Mouse (Mus musculus): ENCODE measurements around the gene Atf6. TPM values are rescaled to one million over a fixed set of nuclear protein-coding genes. Genes with fewer than 3 reads are reported as not detected.

Atf6 gene
- polyA plus RNA-seq, 1 experiment from 2014 or later: 9.7 TPM

- ATAC-seq (replicated peaks; ENCODE audit: low FRiP score, low TSS enrichment, low read depth): no peak
- Histone ChIP-seq H3K9me3 (ENCODE audit: control insufficient read depth, low read length) (no peaks in the 10 kb centered on the region), H3K4me2 (ENCODE audit: low read length) (no peak overlapping the region), H3K9ac (ENCODE audit: low read length) (no peak overlapping the region), H3K27me3 (replicated peaks; ENCODE audit: control insufficient read depth, insufficient read depth, low read length) (no peaks in the 10 kb centered on the region), H3K27ac (ENCODE audit: low read depth) (no peak overlapping the region), H3K36me3 (ENCODE audit: control insufficient read depth, insufficient read depth, low read length) (0 out of 2 replicates have a peak, but pooled peaks cover 5% of the 10 kb centered on the region), H3K4me1 (replicated peaks; ENCODE audit: control insufficient read depth, insufficient read depth, low read length) (no peaks in the 10 kb centered on the region), H3K4me3 (ENCODE audit: low read depth, low read length) (no peak overlapping the region)
- 58% methylated on average over 13 of the region's 13 CpGs for WGBS
- no peak for DNase-seq (ENCODE audit: low spot score)
Measured at GRCm38 (mm10) chr1:170657643-170658314, 209.8 kb downstream of the Atf6 start.

GRCm38 (mm10) chr1:170657228-170657521, 210.4 kb downstream of the Atf6 start:
- Histone ChIP-seq H3K36me3 (ENCODE audit: control insufficient read depth, insufficient read depth, low read length) (no peaks in the 10 kb centered on the region), H3K9ac (ENCODE audit: low read length) (no peak overlapping the region), H3K27ac (ENCODE audit: low read depth) (no peak overlapping the region), H3K27me3 (replicated peaks; ENCODE audit: control insufficient read depth, insufficient read depth, low read length) (no peaks in the 10 kb centered on the region), H3K4me3 (ENCODE audit: low read depth, low read length) (no peak overlapping the region), H3K4me1 (replicated peaks; ENCODE audit: control insufficient read depth, insufficient read depth, low read length) (no peaks in the 10 kb centered on the region), H3K9me3 (ENCODE audit: control insufficient read depth, low read length) (no peaks in the 10 kb centered on the region), H3K4me2 (ENCODE audit: low read length) (no peak overlapping the region)
- no peak for DNase-seq (ENCODE audit: low spot score)
- WGBS: 49% methylated on average over 2 of the region's 2 CpGs
- ATAC-seq (replicated peaks; ENCODE audit: low FRiP score, low TSS enrichment, low read depth): no peak

- WGBS: 77% methylated on average over 11 of the region's 11 CpGs
- Histone ChIP-seq H3K4me1 (replicated peaks; ENCODE audit: control insufficient read depth, insufficient read depth, low read length) (0 out of 2 replicates have a peak, but pooled peaks cover 2% of the 10 kb centered on the region), H3K27me3 (replicated peaks; ENCODE audit: control insufficient read depth, insufficient read depth, low read length) (no peaks in the 10 kb centered on the region), H3K4me3 (ENCODE audit: low read depth, low read length) (no peak overlapping the region), H3K9ac (ENCODE audit: low read length) (no peak overlapping the region), H3K9me3 (ENCODE audit: control insufficient read depth, low read length) (no peaks in the 10 kb centered on the region), H3K36me3 (ENCODE audit: control insufficient read depth, insufficient read depth, low read length) (no peaks in the 10 kb centered on the region), H3K4me2 (ENCODE audit: low read length) (no peak overlapping the region), H3K27ac (ENCODE audit: low read depth) (no peak overlapping the region)
- ATAC-seq (replicated peaks; ENCODE audit: low FRiP score, low TSS enrichment, low read depth): no peak
- no peak for DNase-seq (ENCODE audit: low spot score)
Measured at GRCm38 (mm10) chr1:170656518-170657227, 210.9 kb downstream of the Atf6 start.

- WGBS: 59% methylated on average over 5 of the region's 5 CpGs
- DNase-seq (ENCODE audit: low spot score): no peak
- no peak for ATAC-seq (replicated peaks; ENCODE audit: low FRiP score, low TSS enrichment, low read depth)
Measured at GRCm38 (mm10) chr1:170655280-170655917, 212.2 kb downstream of the Atf6 start.

More at GRCm38 (mm10) chr1:170655280-170655917, 212.2 kb downstream of the Atf6 start:
- Histone ChIP-seq H3K4me2 (ENCODE audit: low read length) (no peak overlapping the region), H3K36me3 (ENCODE audit: control insufficient read depth, insufficient read depth, low read length) (0 out of 2 replicates have a peak, but pooled peaks cover 5% of the 10 kb centered on the region), H3K4me3 (ENCODE audit: low read depth, low read length) (no peak overlapping the region), H3K4me1 (replicated peaks; ENCODE audit: control insufficient read depth, insufficient read depth, low read length) (0 out of 2 replicates have a peak, but pooled peaks cover 7% of the 10 kb centered on the region), H3K9ac (ENCODE audit: low read length) (no peak overlapping the region), H3K9me3 (ENCODE audit: control insufficient read depth, low read length) (no peaks in the 10 kb centered on the region), H3K27ac (ENCODE audit: low read depth) (no peak overlapping the region), H3K27me3 (replicated peaks; ENCODE audit: control insufficient read depth, insufficient read depth, low read length) (no peaks in the 10 kb centered on the region)

Other genes with a start within 250 kb of the Atf6 start
- 22.4 and 28.3 TPM in 2 replicates for gene Olfml2b, start 223.2 kb downstream of the Atf6 start, polyA plus RNA-seq (2014; fragmentation: Nextera tagmentation; extraction: Ambion mirVana)
- gene Gm26620, start 17.3 kb upstream of the Atf6 start, polyA plus RNA-seq (2014; fragmentation: Nextera tagmentation; extraction: Ambion mirVana): 1.1 and 1.8 TPM in 2 replicates
- gene Dusp12, start 17.8 kb upstream of the Atf6 start, polyA plus RNA-seq (2014; fragmentation: Nextera tagmentation; extraction: Ambion mirVana): 52.7 and 53.5 TPM in 2 replicates
- gene Fcrlb, start 45.2 kb upstream of the Atf6 start, polyA plus RNA-seq (2014; fragmentation: Nextera tagmentation; extraction: Ambion mirVana): not detected in 2 replicates
- gene Fcrla, start 59.8 kb upstream of the Atf6 start, polyA plus RNA-seq (2014; fragmentation: Nextera tagmentation; extraction: Ambion mirVana): not detected in 2 replicates
- gene Fcgr2b, start 108.8 kb upstream of the Atf6 start, polyA plus RNA-seq (2014; fragmentation: Nextera tagmentation; extraction: Ambion mirVana): 1.1 and 1.2 TPM in 2 replicates
- gene Fcgr4, start 151.1 kb upstream of the Atf6 start, polyA plus RNA-seq (2014; fragmentation: Nextera tagmentation; extraction: Ambion mirVana): 1.0 and 1.1 TPM in 2 replicates
- 10.7 and 12.7 TPM in 2 replicates for gene Fcgr3, start 197.2 kb upstream of the Atf6 start, polyA plus RNA-seq (2014; fragmentation: Nextera tagmentation; extraction: Ambion mirVana)
- 1.5 and 2.1 TPM in 2 replicates for gene Cfap126, start 246.1 kb upstream of the Atf6 start, polyA plus RNA-seq (2014; fragmentation: Nextera tagmentation; extraction: Ambion mirVana)

Measured in intestine, embryonic 14.5 days (tissue).